Comparison of ENCODE assay signal across 9 mouse cellular contexts in genomic region chr4:116143317-116143811, GRCm38 (mm10). TPM values are rescaled to one million over a fixed set of nuclear protein-coding genes. Genes with fewer than 3 reads are reported as not detected.
A peak's percentile ranks its signal among the peaks of the same experiment; 100 is the strongest.
DNase-seq lines count a peak whose midpoint lies in the region; ATAC-seq and TF ChIP-seq lines count a peak whose summit lies in the region.
"Had no signal": no experiment of that assay in that cellular context is flagged by ENCODE, and none has a peak within 500 bp of the region (broad histone marks: within the 10 kb centered on the region; RNA-seq: fewer than 3 reads in every experiment).

No protein-coding gene starts in this region.

- H3K4me3 ChIP-seq in neural tube, embryonic 11.5 days (ENCODE audit: low read depth, low read length), result peak overlapping the region; percentile 60; the same call in 1 of the 2 replicates
- peak overlapping the region; percentile 50 for H3K4me3 ChIP-seq in hindbrain, embryonic 12.5 days
- H3K4me3 ChIP-seq in limb, embryonic 13.5 days, result peak overlapping the region; percentile 78
- peak overlapping the region; percentile 64 for H3K4me3 ChIP-seq in midbrain, postnatal 0 days (ENCODE audit: low read depth, low read length)

- no peak overlapping the region for H3K9ac ChIP-seq in neural tube, embryonic 11.5 days (ENCODE audit: low read length)
- H3K9ac ChIP-seq in hindbrain, embryonic 12.5 days, result no peak overlapping the region
- H3K9ac ChIP-seq in limb, embryonic 13.5 days, result peak overlapping the region; percentile 81
- no peak overlapping the region for H3K9ac ChIP-seq in midbrain, postnatal 0 days (replicated peaks; ENCODE audit: low read length, poor library complexity, severe bottlenecking)

- no peak for DNase-seq in neural tube, embryonic 11.5 days (ENCODE audit: low spot score)
- no peak for DNase-seq in neural tube, embryonic 10.5 days (ENCODE audit: extremely low spot score, low spot score)
- peak; percentile 72 for DNase-seq in fat pad, adult 2 months (ENCODE audit: extremely low read depth, low read depth, low spot score)
- peak; percentile 71 for DNase-seq in midbrain, postnatal 0 days (ENCODE audit: low spot score)
- no peak for DNase-seq in frontal cortex, postnatal 10 days (ENCODE audit: low spot score in 2 of 2)
- DNase-seq in embryo, embryonic 11 days, result no peak

- no peaks in the 10 kb centered on the region for H3K27me3 ChIP-seq in neural tube, embryonic 11.5 days (ENCODE audit: control insufficient read depth, insufficient read depth, low read length)
- H3K27me3 ChIP-seq in hindbrain, embryonic 12.5 days, result peaks cover 21% of the 10 kb centered on the region
- peaks cover 12% of the 10 kb centered on the region for H3K27me3 ChIP-seq in limb, embryonic 13.5 days
- 0 out of 2 replicates have a peak, but pooled peaks cover 3% of the 10 kb centered on the region for H3K27me3 ChIP-seq in midbrain, postnatal 0 days (ENCODE audit: insufficient read depth, low read length)
- H3K27me3 ChIP-seq: Patski had no signal

- H3K4me2 ChIP-seq in neural tube, embryonic 11.5 days (ENCODE audit: low read depth), result peak overlapping the region; percentile 95
- peak overlapping the region; percentile 96 for H3K4me2 ChIP-seq in hindbrain, embryonic 12.5 days (replicated peaks)
- H3K4me2 ChIP-seq in limb, embryonic 13.5 days (replicated peaks), result peak overlapping the region; percentile 91
- peak overlapping the region; percentile 97 for H3K4me2 ChIP-seq in midbrain, postnatal 0 days (ENCODE audit: low read depth, low read length, poor library complexity, severe bottlenecking)

- no peaks in the 10 kb centered on the region for H3K9me3 ChIP-seq in neural tube, embryonic 11.5 days (ENCODE audit: control insufficient read depth, low read length)
- H3K9me3 ChIP-seq in hindbrain, embryonic 12.5 days (replicated peaks), result no peaks in the 10 kb centered on the region
- no peaks in the 10 kb centered on the region for H3K9me3 ChIP-seq in limb, embryonic 13.5 days
- H3K9me3 ChIP-seq in midbrain, postnatal 0 days (ENCODE audit: low read length), result no peaks in the 10 kb centered on the region

- H3K27ac ChIP-seq in neural tube, embryonic 11.5 days (ENCODE audit: low read depth, low read length), result no peak overlapping the region
- H3K27ac ChIP-seq in hindbrain, embryonic 12.5 days, result no peak overlapping the region
- H3K27ac ChIP-seq in limb, embryonic 13.5 days, result no peak overlapping the region
- H3K27ac ChIP-seq in midbrain, postnatal 0 days (ENCODE audit: low read depth, low read length), result no peak overlapping the region

- peaks cover 4% of the 10 kb centered on the region; the same call in 1 of the 2 replicates for H3K4me1 ChIP-seq in neural tube, embryonic 11.5 days (ENCODE audit: control insufficient read depth, insufficient read depth, low read length)
- H3K4me1 ChIP-seq in hindbrain, embryonic 12.5 days, result peaks cover 16% of the 10 kb centered on the region
- H3K4me1 ChIP-seq in limb, embryonic 13.5 days, result peaks cover 14% of the 10 kb centered on the region
- peaks cover 13% of the 10 kb centered on the region for H3K4me1 ChIP-seq in midbrain, postnatal 0 days (ENCODE audit: insufficient read depth, low read length)

- ATAC-seq in neural tube, embryonic 11.5 days (ENCODE audit: insufficient read depth, low FRiP score, low TSS enrichment), result no peak
- no peak for ATAC-seq in hindbrain, embryonic 12.5 days (ENCODE audit: low FRiP score)
- ATAC-seq in limb, embryonic 13.5 days (ENCODE audit: low FRiP score, low read depth), result no peak
- no peak for ATAC-seq in midbrain, postnatal 0 days (ENCODE audit: low FRiP score)

- TF ChIP-seq CTCF in midbrain, postnatal 0 days (IDR thresholded peaks at IDR 0.05), result no peak

- 9% methylated on average over 7 of the region's 7 CpGs for WGBS in neural tube, embryonic 11.5 days
- 13% methylated on average over 7 of the region's 7 CpGs for WGBS in hindbrain, embryonic 12.5 days
- WGBS in limb, embryonic 13.5 days, result 4% methylated on average over 7 of the region's 7 CpGs
- 16% methylated on average over 7 of the region's 7 CpGs for WGBS in midbrain, postnatal 0 days

- H3K36me3 ChIP-seq in neural tube, embryonic 11.5 days (ENCODE audit: control insufficient read depth, insufficient read depth, low read length), result no peaks in the 10 kb centered on the region
- no peaks in the 10 kb centered on the region for H3K36me3 ChIP-seq in hindbrain, embryonic 12.5 days
- no peaks in the 10 kb centered on the region for H3K36me3 ChIP-seq in limb, embryonic 13.5 days
- no peaks in the 10 kb centered on the region for H3K36me3 ChIP-seq in midbrain, postnatal 0 days (ENCODE audit: insufficient read depth, low read length)

RNA-seq across cellular contexts. Expression of gene Lurap1, which starts 7.8 kb away (rescaled TPM):
- 1.4 and 1.5 TPM in 2 replicates for polyA plus RNA-seq in neural tube, embryonic 11.5 days (2014; fragmentation: Nextera tagmentation; extraction: Ambion mirVana)
- polyA plus RNA-seq in hindbrain, embryonic 12.5 days (2016; fragmentation: Nextera tagmentation; extraction: Ambion mirVana), result 1.6 and 2.2 TPM in 2 replicates
- 2.3 and 2.6 TPM in 2 replicates for polyA plus RNA-seq in limb, embryonic 13.5 days (2015; fragmentation: Nextera tagmentation; extraction: Ambion mirVana)
- total RNA-seq in midbrain, postnatal 0 days (2014; rRNA removed), result 5.2 and 5.6 TPM in 2 replicates
- 2.4 and 2.6 TPM in 2 replicates for polyA plus RNA-seq in midbrain, postnatal 0 days (2015; fragmentation: Nextera tagmentation; extraction: Ambion mirVana)

RNA-seq across cellular contexts. Expression of gene Pomgnt1, which starts 19.7 kb away (rescaled TPM):
- polyA plus RNA-seq in neural tube, embryonic 11.5 days (2014; fragmentation: Nextera tagmentation; extraction: Ambion mirVana), result 51.1 and 52.1 TPM in 2 replicates
- 62.7 and 67.5 TPM in 2 replicates for polyA plus RNA-seq in hindbrain, embryonic 12.5 days (2016; fragmentation: Nextera tagmentation; extraction: Ambion mirVana)
- polyA plus RNA-seq in limb, embryonic 13.5 days (2015; fragmentation: Nextera tagmentation; extraction: Ambion mirVana), result 63.4 and 69.0 TPM in 2 replicates
- total RNA-seq in midbrain, postnatal 0 days (2014; rRNA removed), result 78.5 and 80.9 TPM in 2 replicates
- 58.1 and 61.9 TPM in 2 replicates for polyA plus RNA-seq in midbrain, postnatal 0 days (2015; fragmentation: Nextera tagmentation; extraction: Ambion mirVana)

RNA-seq across cellular contexts. Expression of gene Rad54l, which starts 19.9 kb away (rescaled TPM):
- polyA plus RNA-seq in neural tube, embryonic 11.5 days (2014; fragmentation: Nextera tagmentation; extraction: Ambion mirVana), result 43.7 and 44.3 TPM in 2 replicates
- 28.3 and 28.5 TPM in 2 replicates for polyA plus RNA-seq in hindbrain, embryonic 12.5 days (2016; fragmentation: Nextera tagmentation; extraction: Ambion mirVana)
- 38.0 TPM in 2 replicates for polyA plus RNA-seq in limb, embryonic 13.5 days (2015; fragmentation: Nextera tagmentation; extraction: Ambion mirVana)
- total RNA-seq in midbrain, postnatal 0 days (2014; rRNA removed), result 1.9 and 3.0 TPM in 2 replicates
- polyA plus RNA-seq in midbrain, postnatal 0 days (2015; fragmentation: Nextera tagmentation; extraction: Ambion mirVana), result 2.4 and 2.5 TPM in 2 replicates

RNA-seq across cellular contexts. Expression of gene Tspan1, which starts 24.0 kb away (rescaled TPM):
- 0.11 and 0.19 TPM in 2 replicates for polyA plus RNA-seq in neural tube, embryonic 11.5 days (2014; fragmentation: Nextera tagmentation; extraction: Ambion mirVana)
- 0.17 TPM in 1 of 2 replicates, not detected in the other for polyA plus RNA-seq in hindbrain, embryonic 12.5 days (2016; fragmentation: Nextera tagmentation; extraction: Ambion mirVana)
- 0.10 TPM in 1 of 2 replicates, not detected in the other for polyA plus RNA-seq in limb, embryonic 13.5 days (2015; fragmentation: Nextera tagmentation; extraction: Ambion mirVana)
- 0.57 and 0.77 TPM in 2 replicates for total RNA-seq in midbrain, postnatal 0 days (2014; rRNA removed)
- polyA plus RNA-seq in midbrain, postnatal 0 days (2015; fragmentation: Nextera tagmentation; extraction: Ambion mirVana), result 0.26 and 0.31 TPM in 2 replicates

RNA-seq across cellular contexts. Expression of gene 1700042G07Rik, which starts 29.8 kb away (rescaled TPM):
- not detected in 2 replicates for polyA plus RNA-seq in neural tube, embryonic 11.5 days (2014; fragmentation: Nextera tagmentation; extraction: Ambion mirVana)
- polyA plus RNA-seq in hindbrain, embryonic 12.5 days (2016; fragmentation: Nextera tagmentation; extraction: Ambion mirVana), result not detected in 2 replicates
- not detected in 2 replicates for polyA plus RNA-seq in limb, embryonic 13.5 days (2015; fragmentation: Nextera tagmentation; extraction: Ambion mirVana)
- total RNA-seq in midbrain, postnatal 0 days (2014; rRNA removed), result not detected in 2 replicates
- polyA plus RNA-seq in midbrain, postnatal 0 days (2015; fragmentation: Nextera tagmentation; extraction: Ambion mirVana), result not detected in 2 replicates
- polyA plus RNA-seq: Patski had no signal

Comparison
In these comparisons a context has a peak if more than half of its experiments do, and no peak if none do; other contexts are left out.
1. DNase-seq: peak in fat pad, adult 2 months (single experiment) and midbrain, postnatal 0 days (single experiment); none in neural tube, embryonic 11.5 days (single experiment), neural tube, embryonic 10.5 days (single experiment), frontal cortex, postnatal 10 days (0 of 2) and embryo, embryonic 11 days (single experiment).
2. Peak in every context shown above with its lines, with median percentiles within 50 percentile points of each other: H3K4me2 ChIP-seq and H3K4me3 ChIP-seq.